Mouse (Mus musculus) heart, postnatal 36 days (tissue): ENCODE measurements around the gene Ackr3. TPM values are rescaled to one million over a fixed set of nuclear protein-coding genes. Genes with fewer than 3 reads are reported as not detected.

Experiments used
- DNase-seq, 2 experiments: peaks; one replicate each; pipeline ENCODE4 v3.0.0; 2021 to 2022
- intact Hi-C: fragments of 180-260 bp; cut with DNase I; formaldehyde crosslinking; loops from one replicate; pipeline ENCODE4 v1.15.1; 2025
- total RNA-seq, 2 experiments: library from RNA; stranded (reverse); gene quantifications; 2 replicates each; pipeline ENCODE4 v1.2.3; 2021

Ackr3 gene
- total RNA-seq = 10 to 100 TPM; 56.4 to 92.5 TPM

DNA sequence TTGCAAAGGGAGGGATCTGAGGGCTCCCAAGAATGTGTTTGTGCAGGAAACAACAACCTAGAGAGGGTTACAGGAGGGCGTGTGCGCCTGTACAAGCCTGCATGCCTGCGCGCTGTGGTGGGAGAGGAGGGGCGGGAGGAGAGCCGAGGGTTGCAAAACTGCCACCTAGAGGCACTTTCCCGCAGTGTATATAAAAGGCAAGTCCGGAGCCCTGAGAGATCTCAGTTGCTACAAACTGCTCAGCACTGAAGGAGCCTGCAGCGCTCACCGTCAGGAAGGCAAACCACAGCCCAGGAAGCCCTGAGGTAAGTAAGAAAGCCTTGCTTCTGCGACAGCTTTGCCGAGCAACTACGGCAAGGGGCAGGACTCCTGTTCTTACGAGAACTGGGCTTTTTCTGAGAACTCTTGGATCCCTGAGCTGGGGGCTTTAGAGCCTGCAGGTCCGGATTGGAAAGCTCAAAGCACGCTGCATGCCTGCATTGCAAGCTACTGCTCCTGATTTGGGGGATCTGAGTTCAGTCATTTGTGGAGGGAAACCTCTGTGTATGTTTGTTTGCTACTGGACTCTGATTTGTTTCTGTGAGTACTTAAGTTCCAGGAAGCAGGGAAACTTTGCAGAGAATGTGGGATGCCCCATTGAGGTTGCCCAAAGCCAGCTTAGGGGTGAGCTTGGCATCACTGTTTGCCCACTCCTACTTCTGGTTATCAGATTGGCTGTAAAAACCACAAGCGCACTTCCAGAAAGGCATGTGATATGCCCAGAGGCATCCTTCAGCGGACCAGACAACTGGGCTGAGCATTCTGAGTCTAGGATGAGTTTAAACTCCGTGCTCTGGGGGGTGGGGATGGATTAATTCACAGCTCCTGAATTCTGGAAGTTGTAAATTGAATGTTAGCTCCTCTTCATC is at the start of gene Ackr3:
Ackr3 (plus strand) TSS at position 198 of the 908 bp plus-strand sequence.
- intact Hi-C loops = loop anchor here (2.0 to 5.0 kb wide), 4 partner anchors 41 to 158 kb away; no protein-coding TSS in a partner anchor
- peak; percentile 87 to 88 for DNase-seq

DNA sequence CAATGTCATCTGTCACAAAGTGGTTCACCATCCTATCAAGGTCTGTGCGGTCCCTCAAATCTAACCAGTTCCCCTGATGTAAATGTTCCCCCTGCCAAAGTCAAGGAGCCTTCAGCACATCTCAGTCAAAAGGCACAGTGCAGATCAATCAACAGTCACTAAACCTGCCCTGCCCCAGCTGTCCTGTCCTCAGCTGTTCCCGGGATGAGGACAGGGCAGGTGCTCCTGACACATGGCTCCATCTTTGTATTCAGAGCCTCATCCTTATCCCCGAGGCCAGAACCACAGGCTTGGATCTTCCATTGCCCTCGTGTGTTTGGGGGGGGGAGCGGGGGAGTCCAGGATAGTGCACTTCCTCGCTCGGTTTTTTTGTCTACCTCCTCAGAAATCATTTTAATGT is 47.2 kb upstream of the Ackr3 start:
- DNase-seq = no peak
- intact Hi-C loops = loop anchor here (5.0 kb wide), 1 partner anchor 436 kb away; no protein-coding TSS in a partner anchor

DNA sequence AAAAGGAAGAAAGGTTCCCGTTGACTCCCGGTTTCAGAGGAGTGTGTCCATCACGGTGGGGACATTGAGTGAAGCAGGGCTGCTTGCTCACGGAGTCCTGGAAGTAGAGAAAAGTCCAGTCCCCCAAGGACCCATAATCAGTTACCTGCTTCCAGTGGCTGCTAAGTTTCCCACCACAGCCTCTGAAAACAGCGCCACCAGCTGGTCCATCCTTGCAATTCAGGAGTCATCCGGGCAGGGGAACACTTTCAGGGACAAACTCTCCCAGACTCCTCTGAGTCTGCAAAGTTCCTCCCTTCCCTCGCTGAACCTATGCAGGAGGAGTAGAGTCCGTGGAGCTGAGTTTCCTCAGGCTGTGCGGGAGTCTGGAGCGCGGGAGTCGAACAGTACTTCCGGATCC is 43.9 kb upstream of the Ackr3 start:
- DNase-seq = no peak
- intact Hi-C loops = loop anchor here (2.0 to 5.0 kb wide), 2 partner anchors 43 to 432 kb away; partner anchors contain the start of gene Ackr3

GRCm38 (mm10) chr1:90161623-90162022 is 42.2 kb upstream of the Ackr3 start:
- DNase-seq = peak; percentile 29 to 34
- intact Hi-C loops = loop anchor here (2.0 kb wide), 1 partner anchor 41 kb away; the partner anchor contains the start of gene Ackr3

DNA sequence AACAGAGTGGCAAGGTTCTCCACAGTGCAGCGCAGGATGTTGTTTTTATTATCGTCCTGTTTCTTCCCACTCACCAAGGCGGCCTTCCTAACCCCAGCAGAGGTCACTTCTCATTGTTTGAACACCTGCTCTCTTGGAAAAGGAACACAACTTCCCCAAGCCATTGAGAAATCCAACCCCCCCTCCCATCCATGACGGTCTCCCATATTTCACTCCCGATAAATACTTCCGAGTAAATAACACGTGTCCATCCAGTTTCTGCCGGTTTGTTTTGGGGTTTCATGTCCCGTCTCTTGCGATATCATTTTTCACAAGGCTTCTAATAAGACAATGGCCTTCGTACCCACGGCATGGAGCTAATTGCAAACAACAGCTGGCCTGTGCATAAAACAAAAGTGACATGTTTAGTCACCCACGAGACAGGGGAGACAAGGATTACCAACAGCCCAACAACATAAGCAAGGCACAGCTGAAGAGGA is 41.4 kb upstream of the Ackr3 start:
- intact Hi-C loops = no loop called here
- no peak for DNase-seq

- DNase-seq = no peak
- intact Hi-C loops = no loop called here
Observed at GRCm38 (mm10) chr1:90163161-90163560, 40.6 kb upstream of the Ackr3 start.

DNA sequence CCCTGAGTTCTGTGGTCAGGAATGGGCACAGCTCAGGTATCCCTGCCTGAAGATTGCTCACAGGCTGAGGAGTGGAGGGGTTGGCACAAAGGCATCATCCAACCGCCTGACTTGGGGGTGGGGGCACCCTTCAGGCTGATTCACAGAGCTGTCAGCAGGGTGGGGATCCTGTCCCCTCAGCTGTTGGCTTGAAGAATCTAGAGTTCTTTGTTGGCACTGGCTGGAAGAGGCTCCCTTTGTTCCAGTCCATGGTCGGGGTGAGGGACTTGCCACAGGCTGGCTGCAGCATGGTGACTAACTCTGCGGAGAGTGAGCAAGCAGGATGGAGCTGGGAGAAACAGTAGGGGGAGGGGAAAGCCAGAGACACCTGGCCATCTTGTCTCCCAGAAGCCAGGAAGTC is 39.5 kb upstream of the Ackr3 start:
- DNase-seq = no peak
- intact Hi-C loops = no loop called here

GRCm38 (mm10) chr1:90174338-90174737 is 29.4 kb upstream of the Ackr3 start:
- intact Hi-C loops = no loop called here
- DNase-seq = no peak

GRCm38 (mm10) chr1:90176223-90176622 is 27.6 kb upstream of the Ackr3 start:
- intact Hi-C loops = no loop called here
- no peak for DNase-seq

GRCm38 (mm10) chr1:90177565-90177964 is 26.2 kb upstream of the Ackr3 start:
- DNase-seq = no peak
- intact Hi-C loops = no loop called here

DNA sequence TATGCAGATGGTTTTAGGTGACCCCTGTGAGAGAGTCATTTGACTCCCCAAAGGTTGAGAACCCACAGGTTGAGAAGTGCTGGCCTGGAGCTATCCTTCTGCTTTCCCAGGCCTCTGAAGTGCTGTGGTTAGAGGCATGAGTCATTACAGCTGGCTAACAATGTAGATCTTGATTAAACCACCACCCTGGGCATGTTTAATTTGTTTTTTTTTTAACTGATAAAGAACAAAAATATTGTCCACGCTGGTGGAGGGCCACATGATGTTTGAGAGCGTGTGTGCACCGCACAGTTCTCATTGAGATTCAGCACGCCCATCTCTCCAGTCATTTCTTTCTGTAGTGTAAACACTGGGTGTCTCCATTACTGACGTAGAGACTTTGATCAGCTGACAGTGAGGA is 25.8 kb upstream of the Ackr3 start:
- intact Hi-C loops = no loop called here
- no peak for DNase-seq

- no peak for DNase-seq
- intact Hi-C loops = no loop called here
Observed at GRCm38 (mm10) chr1:90180479-90180878, 23.3 kb upstream of the Ackr3 start.

DNA sequence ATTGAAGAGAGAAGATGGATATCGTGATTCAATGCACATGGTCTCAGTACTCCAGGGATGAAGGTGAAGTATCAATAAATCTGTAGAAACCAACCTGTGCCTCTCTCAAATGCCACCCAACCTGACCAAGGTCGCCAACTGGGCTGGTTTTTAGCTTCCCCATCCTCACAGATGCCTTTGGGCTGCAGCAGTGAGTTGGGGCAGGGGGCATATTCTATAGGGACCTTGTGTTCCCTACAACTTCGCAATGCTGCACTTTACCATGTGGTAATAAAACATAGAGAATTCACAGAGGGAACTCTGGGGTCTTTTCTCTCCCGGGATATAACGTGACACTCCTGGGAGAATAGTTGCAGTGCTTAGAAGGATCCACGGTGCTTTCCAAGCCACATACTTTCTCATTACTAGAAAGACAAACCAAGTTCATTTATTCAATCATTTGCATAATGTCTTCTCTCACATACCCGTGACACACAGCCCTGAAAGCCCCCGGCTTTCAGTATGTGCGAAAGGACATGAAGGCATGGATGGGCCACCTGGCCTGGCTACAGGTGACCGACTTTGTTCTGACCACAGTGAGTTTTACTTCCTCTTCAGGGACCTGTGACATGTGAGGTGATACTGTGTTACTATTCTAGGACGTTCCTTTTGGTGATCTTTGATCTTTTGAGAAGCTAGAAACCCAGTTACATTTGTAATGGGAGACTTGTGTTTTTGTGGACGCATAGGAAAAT is 22.6 kb upstream of the Ackr3 start:
- no peak for DNase-seq
- intact Hi-C loops = no loop called here

- DNase-seq = no peak
- intact Hi-C loops = no loop called here
Observed at GRCm38 (mm10) chr1:90182521-90182920, 21.3 kb upstream of the Ackr3 start.

GRCm38 (mm10) chr1:90183602-90184001 is 20.2 kb upstream of the Ackr3 start:
- intact Hi-C loops = no loop called here
- no peak for DNase-seq

GRCm38 (mm10) chr1:90186173-90186572 is 17.6 kb upstream of the Ackr3 start:
- intact Hi-C loops = no loop called here
- no peak for DNase-seq

- DNase-seq = no peak
Observed at GRCm38 (mm10) chr1:90186874-90187273, 16.9 kb upstream of the Ackr3 start.

GRCm38 (mm10) chr1:90189046-90189445 is 14.7 kb upstream of the Ackr3 start:
- DNase-seq = no peak
- intact Hi-C loops = no loop called here

More at GRCm38 (mm10) chr1:90186874-90187273, 16.9 kb upstream of the Ackr3 start:
- intact Hi-C loops = no loop called here

DNA sequence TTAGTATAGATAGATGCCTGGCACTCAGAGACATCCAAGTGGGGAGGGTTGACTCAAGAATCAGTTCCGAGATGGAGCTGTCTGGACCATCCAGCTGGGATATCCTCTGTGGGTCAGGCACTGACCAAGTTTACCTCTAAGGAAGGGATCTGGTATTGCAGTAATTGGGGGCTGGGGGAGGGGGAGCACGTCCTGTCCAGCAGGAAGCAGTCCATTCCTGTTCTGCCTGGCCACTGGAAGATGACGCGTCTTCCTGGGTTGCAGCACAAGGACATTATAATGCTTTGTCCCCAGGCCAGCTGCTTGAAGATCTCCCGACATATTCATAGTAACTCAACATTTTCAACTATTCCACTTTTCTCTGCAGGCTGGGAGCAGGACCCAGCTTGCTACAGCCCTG is 2.5 kb upstream of the Ackr3 start:
- intact Hi-C loops = loop anchor here (2.0 to 5.0 kb wide), 2 partner anchors 140 to 161 kb away; no protein-coding TSS in a partner anchor
- no peak for DNase-seq

GRCm38 (mm10) chr1:90201655-90202054 is 2.1 kb upstream of the Ackr3 start:
- DNase-seq = no peak
- intact Hi-C loops = loop anchor here (2.0 to 5.0 kb wide), 3 partner anchors 41 to 161 kb away; no protein-coding TSS in a partner anchor
